Mouse (Mus musculus) forebrain, embryonic 13.5 days (tissue): ENCODE data around the gene Slc16a10. TPM values are rescaled to one million over a fixed set of nuclear protein-coding genes. Genes with fewer than 3 reads are reported as not detected.

ENCODE experiments used
- ATAC-seq: fragments of 200-750 bp; cut with Nextera tagmentation; 2 replicates; pipeline ENCODE4 v1.8.0; 2017
- H3K27ac ChIP-seq: fragments of 300-500 bp; sonication (generic); 2 replicates; pipeline ENCODE4 v1.5.1; 2015; ENCODE audit warnings: inconsistent platforms, mild to moderate bottlenecking, moderate library complexity
- H3K27me3 ChIP-seq: fragments of 300-500 bp; sonication (generic); 2 replicates; pipeline ENCODE4 v1.6.1; 2015; ENCODE audit warnings: mild to moderate bottlenecking, inconsistent platforms
- H3K36me3 ChIP-seq: fragments of 300-500 bp; sonication (generic); 2 replicates; pipeline ENCODE4 v1.6.1; 2015; ENCODE audit warnings: mild to moderate bottlenecking, inconsistent platforms; ENCODE audit not compliant: poor library complexity, severe bottlenecking
- H3K4me1 ChIP-seq: fragments of 300-500 bp; sonication (generic); 2 replicates; pipeline ENCODE4 v1.6.1; 2015; ENCODE audit warnings: inconsistent platforms
- H3K4me2 ChIP-seq: fragments of 300-500 bp; sonication (generic); 2 replicates; pipeline ENCODE4 v1.6.1; 2015; ENCODE audit warnings: inconsistent platforms, mild to moderate bottlenecking, moderate library complexity
- H3K4me3 ChIP-seq: fragments of 300-500 bp; sonication (generic); 2 replicates; pipeline ENCODE4 v1.5.1; 2015; ENCODE audit warnings: mild to moderate bottlenecking, inconsistent platforms
- H3K9ac ChIP-seq: fragments of 300-500 bp; sonication (generic); 2 replicates; pipeline ENCODE4 v1.6.1; 2015; ENCODE audit warnings: mild to moderate bottlenecking, inconsistent platforms
- H3K9me3 ChIP-seq: fragments of 300-500 bp; sonication (generic); replicated peaks from 2 replicates; pipeline ENCODE4 v1.6.1; 2016; ENCODE audit warnings: inconsistent platforms
- WGBS: fragments of 180-500 bp; shearing (Covaris S2); methylation state at CpG from one replicate; pipeline ENCODE4 v1.1.7; 2015; 5-methylcytosine and 5-hydroxymethylcytosine counted together
- polyA plus RNA-seq: library from polyadenylated mRNA; unstranded; fragments of >200 nt; fragmentation: Nextera tagmentation; extraction: Ambion mirVana; gene quantifications from 2 replicates; pipeline ENCODE4 v1.2.1, GENCODE M21; 2015

Gene Slc16a10
- polyA plus RNA-seq, 1 experiment from 2014 or later: 3.1 TPM

- Histone ChIP-seq H3K36me3 (no peaks in the 10 kb centered on the region), H3K27me3 (no peaks in the 10 kb centered on the region), H3K9ac (no peak overlapping the region), H3K4me2 (no peak overlapping the region), H3K4me1 (no peaks in the 10 kb centered on the region), H3K9me3 (no peaks in the 10 kb centered on the region), H3K27ac (no peak overlapping the region), H3K4me3 (no peak overlapping the region)
- 91% methylated on average over 3 of the region's 3 CpGs for WGBS
- no peak for ATAC-seq
Measured at GRCm38 (mm10) chr10:40102166-40102565, 39.9 kb downstream of the Slc16a10 start.

DNA sequence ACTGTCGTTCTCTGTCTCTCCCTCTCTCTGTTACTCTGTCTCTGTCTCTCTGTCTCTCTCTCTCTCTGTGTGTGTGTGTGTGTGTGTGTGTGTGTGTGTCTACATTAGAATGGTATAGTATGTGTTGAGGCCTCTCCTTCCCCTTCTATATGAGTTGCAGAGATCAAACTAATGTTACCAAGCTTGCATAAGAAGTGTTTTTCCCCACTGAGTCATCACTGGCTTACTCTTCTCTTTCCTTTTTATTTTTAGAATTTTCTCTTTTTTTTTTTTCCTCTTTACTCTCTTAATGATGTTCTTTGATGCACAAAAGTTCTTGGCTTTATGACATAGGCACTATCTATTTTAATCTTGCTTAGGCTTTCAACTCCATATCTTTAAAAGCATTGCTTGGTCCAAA is 43.6 kb downstream of the Slc16a10 start:
- H3K4me1 ChIP-seq: no peaks in the 10 kb centered on the region
- no peak overlapping the region for H3K4me3 ChIP-seq
- no peaks in the 10 kb centered on the region for H3K36me3 ChIP-seq
- ATAC-seq: no peak
- no peak overlapping the region for H3K9ac ChIP-seq
- 89% methylated on average over 1 of the region's 1 CpGs for WGBS
- H3K9me3 ChIP-seq: no peaks in the 10 kb centered on the region
- no peak overlapping the region for H3K4me2 ChIP-seq
- H3K27ac ChIP-seq: no peak overlapping the region
- no peaks in the 10 kb centered on the region for H3K27me3 ChIP-seq

- 86% methylated on average over 4 of the region's 4 CpGs for WGBS
- Histone ChIP-seq H3K4me1 (no peaks in the 10 kb centered on the region), H3K4me2 (no peak overlapping the region), H3K9me3 (no peaks in the 10 kb centered on the region), H3K36me3 (no peaks in the 10 kb centered on the region), H3K4me3 (no peak overlapping the region), H3K9ac (no peak overlapping the region), H3K27me3 (no peaks in the 10 kb centered on the region), H3K27ac (no peak overlapping the region)
- ATAC-seq: no peak
Measured at GRCm38 (mm10) chr10:40097519-40097918, 44.5 kb downstream of the Slc16a10 start.

DNA sequence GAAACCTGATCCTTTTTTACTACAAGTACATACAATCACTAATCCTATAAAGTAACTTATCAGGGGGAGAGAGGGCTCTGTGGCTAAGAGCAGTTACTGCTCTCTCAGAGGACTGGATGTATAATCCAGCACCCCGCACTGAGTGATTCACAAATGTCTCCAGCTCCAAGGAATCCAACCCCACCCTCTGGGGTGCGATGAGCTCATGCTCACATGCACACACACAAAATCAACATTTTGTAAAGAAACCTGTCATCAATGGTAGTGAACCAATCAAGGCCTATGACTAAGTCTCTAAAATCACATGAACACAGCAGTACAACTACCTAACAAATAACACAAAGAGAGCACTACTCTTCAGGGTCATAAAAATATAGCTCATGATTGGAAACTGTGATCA is 47.3 kb downstream of the Slc16a10 start:
- Histone ChIP-seq H3K4me2 (no peak overlapping the region), H3K9me3 (no peaks in the 10 kb centered on the region), H3K36me3 (no peaks in the 10 kb centered on the region), H3K4me1 (no peaks in the 10 kb centered on the region), H3K27ac (no peak overlapping the region), H3K4me3 (no peak overlapping the region), H3K27me3 (no peaks in the 10 kb centered on the region), H3K9ac (no peak overlapping the region)
- ATAC-seq: no peak
- WGBS: 77% methylated on average over 2 of the region's 2 CpGs

DNA sequence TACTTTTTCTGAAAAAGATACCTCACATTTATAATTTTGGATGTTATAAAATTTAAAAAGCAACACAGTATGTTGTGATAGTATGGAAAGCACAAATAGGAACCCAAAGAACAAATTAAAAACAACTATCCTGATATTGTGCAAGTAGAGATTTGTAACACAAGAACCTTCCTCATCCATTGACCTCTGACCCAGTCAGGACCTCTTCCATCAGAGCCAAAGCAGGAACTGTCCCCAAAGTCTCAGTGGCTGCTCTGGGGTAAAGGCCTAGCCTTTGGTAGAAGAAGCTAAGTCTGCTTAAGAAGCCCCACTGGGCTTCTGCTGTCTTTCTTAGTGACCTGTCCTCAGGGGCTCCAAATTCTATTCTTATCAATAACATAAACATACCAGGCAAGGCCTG is 48.5 kb downstream of the Slc16a10 start:
- no peaks in the 10 kb centered on the region for H3K9me3 ChIP-seq
- no peak overlapping the region for H3K4me2 ChIP-seq
- H3K4me3 ChIP-seq: no peak overlapping the region
- no peaks in the 10 kb centered on the region for H3K4me1 ChIP-seq
- no peaks in the 10 kb centered on the region for H3K36me3 ChIP-seq
- ATAC-seq: no peak
- no peak overlapping the region for H3K27ac ChIP-seq
- no peak overlapping the region for H3K9ac ChIP-seq
- H3K27me3 ChIP-seq: no peaks in the 10 kb centered on the region

GRCm38 (mm10) chr10:40091455-40091854 is 50.6 kb downstream of the Slc16a10 start:
- Histone ChIP-seq H3K27ac (no peak overlapping the region), H3K4me3 (no peak overlapping the region), H3K9ac (no peak overlapping the region), H3K4me1 (no peaks in the 10 kb centered on the region), H3K4me2 (no peak overlapping the region), H3K27me3 (no peaks in the 10 kb centered on the region), H3K9me3 (no peaks in the 10 kb centered on the region), H3K36me3 (no peaks in the 10 kb centered on the region)
- no peak for ATAC-seq
- 83% methylated on average over 2 of the region's 2 CpGs for WGBS

GRCm38 (mm10) chr10:40090504-40091428 is 51.3 kb downstream of the Slc16a10 start:
- no peak for ATAC-seq
- WGBS: 82% methylated on average over 11 of the region's 11 CpGs
- no peak overlapping the region for H3K27ac ChIP-seq
- no peak overlapping the region for H3K4me3 ChIP-seq
- no peak overlapping the region for H3K9ac ChIP-seq
- no peaks in the 10 kb centered on the region for H3K27me3 ChIP-seq
- H3K36me3 ChIP-seq: no peaks in the 10 kb centered on the region
- H3K4me1 ChIP-seq: no peaks in the 10 kb centered on the region
- no peak overlapping the region for H3K4me2 ChIP-seq
- H3K9me3 ChIP-seq: no peaks in the 10 kb centered on the region

DNA sequence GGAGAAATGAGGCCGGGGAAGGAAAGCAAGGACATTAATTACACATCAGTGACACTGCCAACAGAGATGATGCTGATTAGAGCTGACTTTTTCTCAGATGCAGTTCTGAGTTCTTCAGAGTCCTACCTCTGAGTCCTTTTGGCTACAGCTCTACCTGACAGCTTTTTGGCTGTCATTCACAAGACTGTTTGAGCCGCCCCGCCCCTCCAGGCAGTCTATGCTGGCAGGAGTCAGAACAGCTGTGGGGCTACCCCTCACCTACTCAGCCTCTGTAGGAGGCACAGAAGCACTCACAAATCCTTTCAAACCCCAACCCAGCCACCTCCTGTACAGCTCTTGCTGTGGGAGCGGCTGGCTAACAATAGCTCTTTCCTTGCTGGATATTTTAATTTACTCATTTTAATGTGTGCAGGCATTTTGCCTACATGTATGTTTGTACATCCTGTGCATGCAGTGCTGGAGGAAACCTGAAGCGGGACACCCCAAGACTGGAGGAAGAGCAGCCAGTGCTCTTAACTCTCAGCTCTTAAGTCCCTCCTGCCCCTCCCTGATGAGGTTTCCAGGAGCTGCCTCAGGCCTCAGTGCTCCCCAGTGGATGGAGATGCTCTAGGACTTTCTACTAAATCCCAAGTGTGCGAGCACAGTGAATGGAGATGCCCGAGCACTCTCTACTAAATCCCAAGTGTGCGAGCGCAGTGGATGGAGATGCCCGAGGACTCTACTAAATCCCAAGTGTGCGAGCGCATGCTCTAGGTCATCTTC is 57.5 kb downstream of the Slc16a10 start:
- ATAC-seq: no peak
- H3K36me3 ChIP-seq: no peaks in the 10 kb centered on the region
- H3K4me3 ChIP-seq: no peak overlapping the region
- H3K9ac ChIP-seq: no peak overlapping the region
- H3K27ac ChIP-seq: no peak overlapping the region
- no peaks in the 10 kb centered on the region for H3K9me3 ChIP-seq
- H3K4me1 ChIP-seq: peaks cover 8% of the 10 kb centered on the region
- no peak overlapping the region for H3K4me2 ChIP-seq
- WGBS: 64% methylated on average over 12 of the region's 12 CpGs
- H3K27me3 ChIP-seq: no peaks in the 10 kb centered on the region

DNA sequence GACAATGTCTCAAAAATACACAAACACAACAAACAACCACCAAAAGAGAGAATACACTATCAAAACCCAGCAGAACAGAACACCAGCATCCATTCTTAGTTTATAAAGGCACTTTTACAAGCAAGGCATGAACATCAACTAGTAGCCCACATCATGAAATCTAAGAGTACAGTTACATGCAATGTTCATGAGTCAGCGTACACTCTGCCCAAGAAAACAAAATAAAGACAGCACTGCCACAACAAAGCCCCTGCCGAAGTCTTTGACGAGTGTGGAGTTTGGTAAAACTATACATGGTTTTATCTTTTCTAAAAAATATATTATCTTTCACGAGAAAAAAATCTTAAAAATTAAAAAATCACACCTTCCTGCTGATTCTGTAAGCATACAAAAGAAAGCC is 58.5 kb downstream of the Slc16a10 start:
- H3K4me1 ChIP-seq: peaks cover 8% of the 10 kb centered on the region
- H3K4me3 ChIP-seq: no peak overlapping the region
- H3K4me2 ChIP-seq: no peak overlapping the region
- no peak for ATAC-seq
- H3K9me3 ChIP-seq: no peaks in the 10 kb centered on the region
- no peak overlapping the region for H3K27ac ChIP-seq
- WGBS: 87% methylated on average over 4 of the region's 4 CpGs
- no peak overlapping the region for H3K9ac ChIP-seq
- H3K27me3 ChIP-seq: no peaks in the 10 kb centered on the region
- H3K36me3 ChIP-seq: no peaks in the 10 kb centered on the region

DNA sequence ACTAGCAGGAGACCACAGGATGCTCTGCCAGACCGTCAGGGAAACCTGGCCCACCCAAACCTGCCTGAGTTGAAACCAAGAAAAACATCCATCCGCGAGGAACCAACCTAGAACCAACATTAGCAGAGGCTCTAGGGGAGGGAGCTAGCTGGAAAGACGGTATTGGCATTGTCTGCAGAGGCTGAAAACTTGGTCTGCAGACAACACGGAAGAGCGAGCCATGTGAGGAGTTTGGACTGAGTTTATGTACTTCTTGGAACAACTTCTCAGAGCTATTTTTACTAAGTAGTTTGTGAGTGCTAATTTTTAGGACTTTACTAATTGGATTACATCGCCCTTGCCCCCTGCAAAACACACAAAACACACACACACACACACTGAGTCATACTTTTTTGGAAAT is 59.4 kb downstream of the Slc16a10 start:
- 89% methylated on average over 7 of the region's 7 CpGs for WGBS
- no peak overlapping the region for H3K9ac ChIP-seq

GRCm38 (mm10) chr10:40080533-40080932 is 61.5 kb downstream of the Slc16a10 start:
- H3K36me3 ChIP-seq: no peaks in the 10 kb centered on the region

More for the DNA sequence above, 59.4 kb downstream of the Slc16a10 start:
- H3K27me3 ChIP-seq: no peaks in the 10 kb centered on the region
- H3K36me3 ChIP-seq: no peaks in the 10 kb centered on the region
- no peak for ATAC-seq
- H3K4me3 ChIP-seq: no peak overlapping the region
- H3K4me1 ChIP-seq: peaks cover 8% of the 10 kb centered on the region
- H3K27ac ChIP-seq: no peak overlapping the region
- no peak overlapping the region for H3K4me2 ChIP-seq
- no peaks in the 10 kb centered on the region for H3K9me3 ChIP-seq

DNA sequence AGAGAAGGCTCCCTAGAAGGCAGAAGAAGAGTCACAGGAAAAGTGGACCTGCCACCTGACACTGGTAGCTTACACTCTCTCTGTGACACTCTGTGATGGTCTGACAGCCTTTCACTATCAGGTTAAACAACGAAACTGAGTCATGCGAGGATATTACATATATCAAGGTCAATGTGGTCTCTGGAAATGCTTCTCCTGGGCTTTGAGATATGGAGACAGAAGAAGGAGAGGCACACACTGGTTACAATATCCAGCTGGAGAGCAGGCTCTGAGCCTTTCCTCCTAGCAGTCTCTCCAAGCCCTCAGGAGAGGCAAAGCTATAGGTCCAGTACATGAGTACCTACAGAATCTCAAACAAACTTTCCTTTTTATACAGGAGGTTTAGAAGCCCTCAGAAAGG is 62.8 kb downstream of the Slc16a10 start:
- Histone ChIP-seq H3K9ac (no peak overlapping the region), H3K4me1 (peaks cover 2% of the 10 kb centered on the region), H3K4me3 (no peak overlapping the region), H3K27ac (no peak overlapping the region), H3K36me3 (no peaks in the 10 kb centered on the region), H3K4me2 (no peak overlapping the region), H3K27me3 (no peaks in the 10 kb centered on the region), H3K9me3 (no peaks in the 10 kb centered on the region)
- no peak for ATAC-seq
- 97% methylated on average over 2 of the region's 2 CpGs for WGBS

More at GRCm38 (mm10) chr10:40080533-40080932, 61.5 kb downstream of the Slc16a10 start:
- Histone ChIP-seq H3K4me3 (no peak overlapping the region), H3K27ac (no peak overlapping the region), H3K9me3 (no peaks in the 10 kb centered on the region), H3K27me3 (no peaks in the 10 kb centered on the region), H3K4me2 (no peak overlapping the region), H3K4me1 (peaks cover 8% of the 10 kb centered on the region), H3K9ac (no peak overlapping the region)
- 83% methylated on average over 10 of the region's 10 CpGs for whole genome bisulfite sequencing
- ATAC-seq: no peak
